Mouse (Mus musculus): ENCODE data around the gene Lrrtm4. TPM values are rescaled to one million over a fixed set of nuclear protein-coding genes. Genes with fewer than 3 reads are reported as not detected.

Lrrtm4 gene
- total RNA-seq (2021), result 1 to 10 TPM in 1 of 2 experiments, under 1 TPM in 1; 0.72 to 1.3 TPM
- long read RNA-seq, experiment 1, result 0 reads
- long read RNA-seq, experiment 2, result 0 reads

- DNase-seq, result no peak
Observed at GRCm38 (mm10) chr6:80018765-80019164, at the start of gene Lrrtm4. Gene Lrrtm4 (plus strand): TSS chr6:80018877.

- no peak for DNase-seq
Observed at GRCm38 (mm10) chr6:80019189-80019860, 648 bp downstream of the Lrrtm4 start.

GRCm38 (mm10) chr6:80019861-80020230 lies 1.2 kb downstream of the Lrrtm4 start:
- DNase-seq, result no peak

- DNase-seq, result no peak
Observed at GRCm38 (mm10) chr6:80056849-80057248, 38.2 kb downstream of the Lrrtm4 start.

- no peak for DNase-seq
Observed at GRCm38 (mm10) chr6:80078001-80078400, 59.3 kb downstream of the Lrrtm4 start.

GRCm38 (mm10) chr6:80079290-80079689 lies 60.6 kb downstream of the Lrrtm4 start:
- DNase-seq, result no peak

- DNase-seq, result no peak
Observed at GRCm38 (mm10) chr6:80094909-80095308, 76.2 kb downstream of the Lrrtm4 start.

GRCm38 (mm10) chr6:80105343-80105742 lies 86.7 kb downstream of the Lrrtm4 start:
- no peak for DNase-seq

GRCm38 (mm10) chr6:80105843-80106242 lies 87.2 kb downstream of the Lrrtm4 start:
- no peak for DNase-seq

- DNase-seq, result no peak
Observed at GRCm38 (mm10) chr6:80126419-80126818, 107.7 kb downstream of the Lrrtm4 start.

GRCm38 (mm10) chr6:80162585-80162984 lies 143.9 kb downstream of the Lrrtm4 start:
- no peak for DNase-seq

- DNase-seq, result no peak
Observed at GRCm38 (mm10) chr6:80181916-80182315, 163.2 kb downstream of the Lrrtm4 start.

- no peak for DNase-seq
Observed at GRCm38 (mm10) chr6:80182353-80182752, 163.7 kb downstream of the Lrrtm4 start.

GRCm38 (mm10) chr6:80185489-80186113 lies 166.9 kb downstream of the Lrrtm4 start:
- DNase-seq, result no peak

- DNase-seq, result no peak
Observed at GRCm38 (mm10) chr6:80186791-80187190, 168.1 kb downstream of the Lrrtm4 start.

GRCm38 (mm10) chr6:80209476-80209875 lies 190.8 kb downstream of the Lrrtm4 start:
- no peak for DNase-seq

- DNase-seq, result no peak
Observed at GRCm38 (mm10) chr6:80210281-80210680, 191.6 kb downstream of the Lrrtm4 start.

- no peak for DNase-seq
Observed at GRCm38 (mm10) chr6:80261595-80261994, 242.9 kb downstream of the Lrrtm4 start.

GRCm38 (mm10) chr6:80263972-80264371 lies 245.3 kb downstream of the Lrrtm4 start:
- DNase-seq, result no peak

- DNase-seq, result no peak
Observed at GRCm38 (mm10) chr6:80264584-80264983, 245.9 kb downstream of the Lrrtm4 start.

GRCm38 (mm10) chr6:80265746-80266145 lies 247.1 kb downstream of the Lrrtm4 start:
- DNase-seq, result no peak

- no peak for DNase-seq
Observed at GRCm38 (mm10) chr6:80286968-80287367, 268.3 kb downstream of the Lrrtm4 start.

- DNase-seq, result no peak
Observed at GRCm38 (mm10) chr6:80301871-80302270, 283.2 kb downstream of the Lrrtm4 start.

GRCm38 (mm10) chr6:80303568-80303967 lies 284.9 kb downstream of the Lrrtm4 start:
- DNase-seq, result no peak

Data from gastrocnemius, postnatal 10 days (tissue).